29 mouse cellular contexts compared by ENCODE assay signal in the genomic region with DNA sequence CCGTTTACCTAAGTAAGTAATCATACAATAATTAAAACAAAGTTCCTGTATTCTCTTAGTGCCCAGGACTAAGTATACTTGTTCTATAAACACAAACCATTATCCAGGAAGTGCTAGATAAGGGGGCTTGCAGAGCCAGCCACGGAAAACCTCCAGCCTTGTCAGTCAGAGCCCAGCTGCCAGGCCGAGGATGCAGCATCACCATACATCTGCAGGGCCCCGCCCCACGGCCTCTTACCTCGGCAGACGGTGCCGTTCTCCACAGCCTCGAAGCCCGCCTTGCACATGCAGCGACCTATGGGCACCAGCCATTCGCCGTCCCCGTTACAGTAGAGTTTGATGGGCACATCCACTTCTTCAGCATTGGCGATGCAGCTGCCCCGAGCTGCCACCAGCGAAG.
DNase-seq lines count a peak whose midpoint lies in the region; ATAC-seq and TF ChIP-seq lines count a peak whose summit lies in the region.
"Had no signal": no experiment of that assay in that cellular context is flagged by ENCODE, and none has a peak within 500 bp of the region (broad histone marks: within the 10 kb centered on the region; RNA-seq: fewer than 3 reads in every experiment).

No protein-coding gene starts in this region.

- no peak for TF ChIP-seq CTCF in E14TG2a.4 (conservative IDR thresholded peaks at IDR 0.05; ENCODE audit: low read length)

- H3K4me1 ChIP-seq in hindbrain, embryonic 10.5 days (replicated peaks), result peaks cover 74% of the 10 kb centered on the region
- H3K4me1 ChIP-seq in hindbrain, embryonic 16.5 days (ENCODE audit: control insufficient read depth, insufficient read depth, low read depth, low read length), result peaks cover 12% of the 10 kb centered on the region
- H3K4me1 ChIP-seq in E14TG2a.4 (replicated peaks; ENCODE audit: low read depth, low read length), result peaks cover 70% of the 10 kb centered on the region
- peaks cover 32% of the 10 kb centered on the region for H3K4me1 ChIP-seq in midbrain, embryonic 14.5 days (ENCODE audit: control insufficient read depth, insufficient read depth, low read length)

- WGBS in hindbrain, embryonic 10.5 days, result 91% methylated on average over 17 of the region's 17 CpGs
- WGBS in hindbrain, embryonic 16.5 days, result 89% methylated on average over 17 of the region's 17 CpGs
- 90% methylated on average over 17 of the region's 17 CpGs for WGBS in midbrain, embryonic 14.5 days

- H3K27me3 ChIP-seq in hindbrain, embryonic 10.5 days (ENCODE audit: insufficient read depth, poor library complexity, severe bottlenecking), result no peaks in the 10 kb centered on the region
- no peaks in the 10 kb centered on the region for H3K27me3 ChIP-seq in hindbrain, embryonic 16.5 days (replicated peaks; ENCODE audit: control insufficient read depth, insufficient read depth, low read length)
- peaks cover 18% of the 10 kb centered on the region for H3K27me3 ChIP-seq in E14TG2a.4 (ENCODE audit: insufficient read depth, low read length)
- no peaks in the 10 kb centered on the region for H3K27me3 ChIP-seq in midbrain, embryonic 14.5 days (ENCODE audit: control insufficient read depth, insufficient read depth, low read length)
- H3K27me3 ChIP-seq: embryonic facial prominence, embryonic 13.5 days; hindbrain, embryonic 13.5 days; Patski had no signal

- H3K4me3 ChIP-seq in hindbrain, embryonic 10.5 days, result no peak overlapping the region
- no peak overlapping the region for H3K4me3 ChIP-seq in hindbrain, embryonic 16.5 days (ENCODE audit: low read length)
- H3K4me3 ChIP-seq in E14TG2a.4 (replicated peaks; ENCODE audit: low read length), result peak overlapping the region; percentile 61
- no peak overlapping the region for H3K4me3 ChIP-seq in midbrain, embryonic 14.5 days (replicated peaks; ENCODE audit: low read depth, low read length)
- H3K4me3 ChIP-seq: embryonic facial prominence, embryonic 10.5 days; embryonic facial prominence, embryonic 13.5 days; erythroblast, embryonic 14.5 days; gastrocnemius, adult 2 months; hindbrain, embryonic 13.5 days had no signal

- peak overlapping the region; percentile 79; the same call in 1 of the 2 replicates for H3K27ac ChIP-seq in hindbrain, embryonic 10.5 days
- no peak overlapping the region for H3K27ac ChIP-seq in hindbrain, embryonic 16.5 days (ENCODE audit: low read depth, low read length)
- H3K27ac ChIP-seq in midbrain, embryonic 14.5 days (replicated peaks; ENCODE audit: low read depth, low read length), result no peak overlapping the region
- H3K27ac ChIP-seq: embryonic facial prominence, embryonic 13.5 days; gastrocnemius, adult 2 months; hindbrain, embryonic 13.5 days; hindbrain, postnatal 0 days had no signal

- H3K9ac ChIP-seq in hindbrain, embryonic 16.5 days (ENCODE audit: low read depth, low read length), result no peak overlapping the region
- H3K9ac ChIP-seq in midbrain, embryonic 14.5 days (replicated peaks; ENCODE audit: low read length), result no peak overlapping the region
- H3K9ac ChIP-seq: embryonic facial prominence, embryonic 13.5 days; forebrain, postnatal 0 days; hindbrain, embryonic 13.5 days had no signal

- H3K4me2 ChIP-seq in hindbrain, embryonic 16.5 days (ENCODE audit: low read length), result no peak overlapping the region
- no peak overlapping the region for H3K4me2 ChIP-seq in midbrain, embryonic 14.5 days (ENCODE audit: low read length)
- H3K4me2 ChIP-seq: embryonic facial prominence, embryonic 13.5 days; heart, embryonic 11.5 days; hindbrain, embryonic 13.5 days had no signal

- intact Hi-C loops in gastrocnemius, postnatal 14 days (cut with DNase I; ENCODE audit: low total_unique reads), result no loop called here

- no peak for ATAC-seq in hindbrain, embryonic 16.5 days
- peak; percentile 88 for ATAC-seq in common myeloid progenitor, adult 5-6 weeks (replicated peaks; ENCODE audit: low read depth, poor library complexity, severe bottlenecking)
- no peak for ATAC-seq in midbrain, embryonic 14.5 days (ENCODE audit: low FRiP score, low TSS enrichment)
- ATAC-seq: activated CD4-positive, CD25-positive, alpha-beta regulatory T cell, adult 4 months; forebrain, embryonic 14.5 days; forebrain, postnatal 0 days; hindbrain, postnatal 0 days; inflammation-experienced regulatory T-cells, adult 6 months; intestine, embryonic 16.5 days; Patski had no signal

- H3K9me3 ChIP-seq in hindbrain, embryonic 10.5 days, result peaks cover 10% of the 10 kb centered on the region; the same call in 1 of the 2 replicates
- no peaks in the 10 kb centered on the region for H3K9me3 ChIP-seq in hindbrain, embryonic 16.5 days (ENCODE audit: control insufficient read depth, low read length)
- peaks cover 5% of the 10 kb centered on the region for H3K9me3 ChIP-seq in E14TG2a.4 (ENCODE audit: low read length)
- H3K9me3 ChIP-seq in midbrain, embryonic 14.5 days (ENCODE audit: control insufficient read depth, low read length), result peaks cover 3% of the 10 kb centered on the region; the same call in 1 of the 2 replicates
- H3K9me3 ChIP-seq: hindbrain, embryonic 13.5 days had no signal

- peaks cover 69% of the 10 kb centered on the region for H3K36me3 ChIP-seq in hindbrain, embryonic 10.5 days
- H3K36me3 ChIP-seq in hindbrain, embryonic 16.5 days (ENCODE audit: control insufficient read depth, insufficient read depth, low read length), result peaks cover 8% of the 10 kb centered on the region
- peaks cover 11% of the 10 kb centered on the region; the same call in 1 of the 2 replicates for H3K36me3 ChIP-seq in E14TG2a.4 (ENCODE audit: insufficient read depth, low read length)
- H3K36me3 ChIP-seq in midbrain, embryonic 14.5 days (ENCODE audit: control insufficient read depth, insufficient read depth, low read length), result peaks cover 29% of the 10 kb centered on the region

- DNase-seq in hindbrain, embryonic 10.5 days (ENCODE audit: low spot score), result no peak
- DNase-seq in MEL-GATA-1-ER (ENCODE audit: extremely low read depth, low read depth), result peak; percentile 23
- DNase-seq in midbrain, embryonic 14.5 days, result no peak
- no peak for DNase-seq in gastrocnemius, postnatal 14 days
- no peak for DNase-seq in spleen, postnatal 14 days (ENCODE audit: low spot score in 2 of 2)
- DNase-seq: adrenal gland, adult 8-10 months; adrenal gland, postnatal 25 days; B cell, adult 2 months; cerebellum, adult 18-20 months; cerebellum, adult 9-10 months; cerebellum, postnatal 14 days; forebrain, postnatal 0 days; gastrocnemius, adult 2 months; heart, adult 11 months; kidney, adult 18-20 months had no signal
